Mouse (Mus musculus): Measurements from ENCODE around the gene Vip. TPM values are rescaled to one million over a fixed set of nuclear protein-coding genes. Genes with fewer than 3 reads are reported as not detected.

Gene Vip
- polyA plus RNA-seq, 1 experiment: 7.9 TPM

- 58% methylated on average over 10 of the region's 10 CpGs for WGBS
- Histone ChIP-seq H3K27ac (ENCODE audit: insufficient read depth, low read depth, low read length) (no peak overlapping the region), H3K36me3 (ENCODE audit: control insufficient read depth, insufficient read depth, low read length) (no peaks in the 10 kb centered on the region), H3K4me3 (ENCODE audit: low read depth, low read length) (no peak overlapping the region), H3K4me1 (ENCODE audit: control insufficient read depth, insufficient read depth, insufficient read length, low read length) (no peaks in the 10 kb centered on the region), H3K27me3 (ENCODE audit: control insufficient read depth, insufficient read depth, low read length) (no peaks in the 10 kb centered on the region)
- TF ChIP-seq POLR2A (IDR thresholded peaks at IDR 0.05; ENCODE audit: low read depth, low read length): no peak
- no peak for TF ChIP-seq CTCF (IDR thresholded peaks at IDR 0.05; ENCODE audit: extremely low read depth, insufficient read length, insufficient replicate concordance, low read depth, low read length)
Observed at GRCm38 (mm10) chr10:5603512-5603911, 35.5 kb upstream of the Vip start.

GRCm38 (mm10) chr10:5604371-5604770 lies 34.6 kb upstream of the Vip start:
- 89% methylated on average over 13 of the region's 13 CpGs for WGBS
- Histone ChIP-seq H3K27me3 (ENCODE audit: control insufficient read depth, insufficient read depth, low read length) (no peaks in the 10 kb centered on the region), H3K4me1 (ENCODE audit: control insufficient read depth, insufficient read depth, insufficient read length, low read length) (no peaks in the 10 kb centered on the region), H3K27ac (ENCODE audit: insufficient read depth, low read depth, low read length) (no peak overlapping the region), H3K36me3 (ENCODE audit: control insufficient read depth, insufficient read depth, low read length) (no peaks in the 10 kb centered on the region), H3K4me3 (ENCODE audit: low read depth, low read length) (no peak overlapping the region)
- no peak for TF ChIP-seq CTCF (IDR thresholded peaks at IDR 0.05; ENCODE audit: extremely low read depth, insufficient read length, insufficient replicate concordance, low read depth, low read length)
- TF ChIP-seq POLR2A (IDR thresholded peaks at IDR 0.05; ENCODE audit: low read depth, low read length): no peak

GRCm38 (mm10) chr10:5608874-5609273 lies 30.1 kb upstream of the Vip start:
- Histone ChIP-seq H3K36me3 (ENCODE audit: control insufficient read depth, insufficient read depth, low read length) (no peaks in the 10 kb centered on the region), H3K4me3 (ENCODE audit: low read depth, low read length) (no peak overlapping the region), H3K27me3 (ENCODE audit: control insufficient read depth, insufficient read depth, low read length) (no peaks in the 10 kb centered on the region), H3K27ac (ENCODE audit: insufficient read depth, low read depth, low read length) (no peak overlapping the region), H3K4me1 (ENCODE audit: control insufficient read depth, insufficient read depth, insufficient read length, low read length) (no peaks in the 10 kb centered on the region)
- TF ChIP-seq CTCF (IDR thresholded peaks at IDR 0.05; ENCODE audit: extremely low read depth, insufficient read length, insufficient replicate concordance, low read depth, low read length) (no peak), POLR2A (IDR thresholded peaks at IDR 0.05; ENCODE audit: low read depth, low read length) (no peak)
- WGBS: 53% methylated on average over 3 of the region's 3 CpGs

GRCm38 (mm10) chr10:5615186-5616040 lies 23.6 kb upstream of the Vip start:
- no peak overlapping the region for H3K27ac ChIP-seq (ENCODE audit: insufficient read depth, low read depth, low read length)
- H3K4me3 ChIP-seq (ENCODE audit: low read depth, low read length): no peak overlapping the region
- no peaks in the 10 kb centered on the region for H3K4me1 ChIP-seq (ENCODE audit: control insufficient read depth, insufficient read depth, insufficient read length, low read length)
- WGBS: 80% methylated on average over 13 of the region's 13 CpGs
- no peaks in the 10 kb centered on the region for H3K36me3 ChIP-seq (ENCODE audit: control insufficient read depth, insufficient read depth, low read length)
- TF ChIP-seq POLR2A (IDR thresholded peaks at IDR 0.05; ENCODE audit: low read depth, low read length): no peak
- TF ChIP-seq CTCF (IDR thresholded peaks at IDR 0.05; ENCODE audit: extremely low read depth, insufficient read length, insufficient replicate concordance, low read depth, low read length): no peak
- no peaks in the 10 kb centered on the region for H3K27me3 ChIP-seq (ENCODE audit: control insufficient read depth, insufficient read depth, low read length)

GRCm38 (mm10) chr10:5626268-5626667 lies 12.8 kb upstream of the Vip start:
- Histone ChIP-seq H3K27me3 (ENCODE audit: control insufficient read depth, insufficient read depth, low read length) (no peaks in the 10 kb centered on the region), H3K36me3 (ENCODE audit: control insufficient read depth, insufficient read depth, low read length) (no peaks in the 10 kb centered on the region), H3K27ac (ENCODE audit: insufficient read depth, low read depth, low read length) (no peak overlapping the region), H3K4me1 (ENCODE audit: control insufficient read depth, insufficient read depth, insufficient read length, low read length) (no peaks in the 10 kb centered on the region), H3K4me3 (ENCODE audit: low read depth, low read length) (no peak overlapping the region)
- WGBS: 71% methylated on average over 5 of the region's 5 CpGs
- TF ChIP-seq CTCF (IDR thresholded peaks at IDR 0.05; ENCODE audit: extremely low read depth, insufficient read length, insufficient replicate concordance, low read depth, low read length) (no peak), POLR2A (IDR thresholded peaks at IDR 0.05; ENCODE audit: low read depth, low read length) (no peak)

GRCm38 (mm10) chr10:5633672-5634200 lies 5.3 kb upstream of the Vip start:
- no peaks in the 10 kb centered on the region for H3K4me1 ChIP-seq (ENCODE audit: control insufficient read depth, insufficient read depth, insufficient read length, low read length)
- WGBS: 61% methylated on average over 4 of the region's 4 CpGs
- no peak for TF ChIP-seq POLR2A (IDR thresholded peaks at IDR 0.05; ENCODE audit: low read depth, low read length)
- no peak for TF ChIP-seq CTCF (IDR thresholded peaks at IDR 0.05; ENCODE audit: extremely low read depth, insufficient read length, insufficient replicate concordance, low read depth, low read length)
- H3K4me3 ChIP-seq (ENCODE audit: low read depth, low read length): no peak overlapping the region
- H3K36me3 ChIP-seq (ENCODE audit: control insufficient read depth, insufficient read depth, low read length): no peaks in the 10 kb centered on the region
- H3K27me3 ChIP-seq (ENCODE audit: control insufficient read depth, insufficient read depth, low read length): no peaks in the 10 kb centered on the region
- no peak overlapping the region for H3K27ac ChIP-seq (ENCODE audit: insufficient read depth, low read depth, low read length)

GRCm38 (mm10) chr10:5634336-5634735 lies 4.7 kb upstream of the Vip start:
- TF ChIP-seq POLR2A (IDR thresholded peaks at IDR 0.05; ENCODE audit: low read depth, low read length): no peak
- TF ChIP-seq CTCF (IDR thresholded peaks at IDR 0.05; ENCODE audit: extremely low read depth, insufficient read length, insufficient replicate concordance, low read depth, low read length): no peak
- no peaks in the 10 kb centered on the region for H3K4me1 ChIP-seq (ENCODE audit: control insufficient read depth, insufficient read depth, insufficient read length, low read length)
- no peak overlapping the region for H3K27ac ChIP-seq (ENCODE audit: insufficient read depth, low read depth, low read length)
- H3K4me3 ChIP-seq (ENCODE audit: low read depth, low read length): no peak overlapping the region
- H3K36me3 ChIP-seq (ENCODE audit: control insufficient read depth, insufficient read depth, low read length): no peaks in the 10 kb centered on the region
- no peaks in the 10 kb centered on the region for H3K27me3 ChIP-seq (ENCODE audit: control insufficient read depth, insufficient read depth, low read length)
- WGBS: 26% methylated on average over 1 of the region's 1 CpGs

Data from small intestine, adult 2 months (tissue).